Mouse (Mus musculus) heart, postnatal 0 days (tissue): Measurements from ENCODE around the gene Ift122. TPM values are rescaled to one million over a fixed set of nuclear protein-coding genes. Genes with fewer than 3 reads are reported as not detected.

Experiments
- ATAC-seq: fragments of 200-750 bp; cut with Nextera tagmentation; 2 replicates; pipeline ENCODE4 v1.8.0; 2017; ENCODE audit warnings: low read depth, moderate number of reproducible peaks, moderate library complexity; ENCODE audit not compliant: insufficient read depth
- DNase-seq: peaks from one replicate; pipeline ENCODE4 v3.0.0-alpha.2; 2016; ENCODE audit warnings: low spot score
- H3K27ac ChIP-seq: fragments of 300-500 bp; sonication (generic); 2 replicates; pipeline ENCODE4 v1.5.1; 2014; ENCODE audit warnings: low read depth, mild to moderate bottlenecking
- H3K27me3 ChIP-seq: fragments of 300-500 bp; sonication (generic); 2 replicates; pipeline ENCODE4 v1.6.1; 2014; ENCODE audit warnings: low read length, mixed read lengths; ENCODE audit not compliant: control insufficient read depth, insufficient read depth
- H3K36me3 ChIP-seq: fragments of 300-500 bp; sonication (generic); replicated peaks from 2 replicates; pipeline ENCODE4 v1.6.1; 2014; ENCODE audit warnings: low read length, mixed read lengths; ENCODE audit not compliant: control insufficient read depth, insufficient read depth
- H3K4me1 ChIP-seq: fragments of 300-500 bp; sonication (generic); 2 replicates; pipeline ENCODE4 v1.6.1; 2014; ENCODE audit warnings: antibody characterized with exemption; ENCODE audit not compliant: control insufficient read depth, insufficient read depth
- H3K4me2 ChIP-seq: fragments of 300-500 bp; sonication (generic); 2 replicates; pipeline ENCODE4 v1.6.1; 2014; ENCODE audit warnings: low read depth, mild to moderate bottlenecking, low read length, moderate library complexity
- H3K4me3 ChIP-seq: fragments of 300-500 bp; sonication (generic); 2 replicates; pipeline ENCODE4 v1.5.1; 2014; ENCODE audit warnings: low read depth, low read length
- H3K9ac ChIP-seq: fragments of 300-500 bp; sonication (generic); replicated peaks from 2 replicates; pipeline ENCODE4 v1.6.1; 2014; ENCODE audit warnings: low read depth, low read length, mixed read lengths
- H3K9me3 ChIP-seq: fragments of 300-500 bp; sonication (generic); replicated peaks from 2 replicates; pipeline ENCODE4 v1.6.1; 2016; ENCODE audit warnings: low read length; ENCODE audit not compliant: control insufficient read depth
- CTCF ChIP-seq: IDR thresholded peaks from 2 replicates; pipeline ENCODE4 v1.5.1; 2016; ENCODE audit warnings: antibody characterized with exemption, control low read depth, low read depth
- EP300 ChIP-seq: IDR thresholded peaks from 2 replicates; pipeline ENCODE4 v1.6.1; 2016; ENCODE audit warnings: antibody characterized with exemption, low read depth
- WGBS: fragments of 180-500 bp; shearing (Covaris S2); extraction: QIAGEN DNeasy Blood & Tissue Kit; methylation state at CpG from one replicate; pipeline ENCODE4 v1.1.7; 2014; 5-methylcytosine and 5-hydroxymethylcytosine counted together
- polyA plus RNA-seq: library from polyadenylated mRNA; unstranded; fragments of >200 nt; fragmentation: Nextera tagmentation; extraction: Ambion mirVana; gene quantifications from 2 replicates; pipeline ENCODE4 v1.2.1, GENCODE M21; 2015
- total RNA-seq: library from RNA; depleted of rRNA; stranded (reverse); fragments of >200 nt; gene quantifications from 2 replicates; pipeline ENCODE4 v1.2.3, GENCODE M21; 2014; ENCODE audit warnings: low replicate concordance

Ift122 gene
- total and polyA plus RNA-seq, 2 experiments from 2014 or later: 13.5 to 25.8 TPM

- H3K9ac ChIP-seq: no peak overlapping the region
- WGBS: 38% methylated on average over 23 of the region's 23 CpGs
- DNase-seq (peak; percentile 55), ATAC-seq (peak; percentile 49)
- H3K4me3 ChIP-seq: no peak overlapping the region
- peak overlapping the region; percentile 17; the same call in 1 of the 2 replicates for H3K4me2 ChIP-seq
- TF ChIP-seq EP300 (no peak), CTCF (peak; percentile 58)
- H3K27me3 ChIP-seq: no peaks in the 10 kb centered on the region
- H3K36me3 ChIP-seq: peaks cover 70% of the 10 kb centered on the region
- peak overlapping the region; percentile 62 for H3K27ac ChIP-seq
- H3K9me3 ChIP-seq: no peaks in the 10 kb centered on the region
- peaks cover 33% of the 10 kb centered on the region for H3K4me1 ChIP-seq
Observed at GRCm38 (mm10) chr6:115962439-115963085, 109.3 kb downstream of the Ift122 start.

- 65% methylated on average over 9 of the region's 9 CpGs for WGBS
- TF ChIP-seq EP300 (no peak), CTCF (no peak)
- Histone ChIP-seq H3K9me3 (no peaks in the 10 kb centered on the region), H3K9ac (no peak overlapping the region), H3K36me3 (peaks cover 67% of the 10 kb centered on the region), H3K4me2 (no peak overlapping the region), H3K27ac (no peak overlapping the region), H3K4me3 (no peak overlapping the region), H3K27me3 (no peaks in the 10 kb centered on the region), H3K4me1 (peaks cover 23% of the 10 kb centered on the region)
- ATAC-seq: no peak
- no peak for DNase-seq
Observed at GRCm38 (mm10) chr6:115963656-115964055, 110.4 kb downstream of the Ift122 start.

GRCm38 (mm10) chr6:115966227-115966966, 113.1 kb downstream of the Ift122 start:
- Histone ChIP-seq H3K4me1 (peaks cover 16% of the 10 kb centered on the region), H3K9ac (no peak overlapping the region), H3K4me3 (no peak overlapping the region), H3K27ac (no peak overlapping the region), H3K27me3 (no peaks in the 10 kb centered on the region), H3K36me3 (peaks cover 58% of the 10 kb centered on the region), H3K4me2 (no peak overlapping the region), H3K9me3 (no peaks in the 10 kb centered on the region)
- DNase-seq (no peak), ATAC-seq (no peak)
- no peak for TF ChIP-seq CTCF
- TF ChIP-seq EP300: no peak
- WGBS: 87% methylated on average over 19 of the region's 19 CpGs

- TF ChIP-seq CTCF: no peak
- no peak for TF ChIP-seq EP300
Observed at GRCm38 (mm10) chr6:115967291-115967880, 114.1 kb downstream of the Ift122 start.

GRCm38 (mm10) chr6:115968086-115968485, 114.8 kb downstream of the Ift122 start:
- TF ChIP-seq CTCF: no peak
- no peak for TF ChIP-seq EP300
- DNase-seq (no peak), ATAC-seq (no peak)
- H3K4me3 ChIP-seq: no peak overlapping the region
- H3K4me1 ChIP-seq: peaks cover 14% of the 10 kb centered on the region
- H3K9me3 ChIP-seq: no peaks in the 10 kb centered on the region
- no peak overlapping the region for H3K9ac ChIP-seq
- H3K27me3 ChIP-seq: no peaks in the 10 kb centered on the region
- H3K4me2 ChIP-seq: no peak overlapping the region
- no peak overlapping the region for H3K27ac ChIP-seq
- 82% methylated on average over 5 of the region's 5 CpGs for WGBS
- peaks cover 47% of the 10 kb centered on the region for H3K36me3 ChIP-seq

More at GRCm38 (mm10) chr6:115967291-115967880, 114.1 kb downstream of the Ift122 start:
- WGBS: 87% methylated on average over 15 of the region's 15 CpGs
- no peak overlapping the region for H3K4me2 ChIP-seq
- H3K9me3 ChIP-seq: no peaks in the 10 kb centered on the region
- no peak overlapping the region for H3K4me3 ChIP-seq
- H3K36me3 ChIP-seq: peaks cover 54% of the 10 kb centered on the region
- H3K9ac ChIP-seq: no peak overlapping the region
- H3K27me3 ChIP-seq: no peaks in the 10 kb centered on the region
- DNase-seq (no peak), ATAC-seq (no peak)
- peaks cover 20% of the 10 kb centered on the region for H3K4me1 ChIP-seq
- H3K27ac ChIP-seq: no peak overlapping the region
